Mouse (Mus musculus): ENCODE measurements around the gene Tmtc1.

The Tmtc1 gene

DNA sequence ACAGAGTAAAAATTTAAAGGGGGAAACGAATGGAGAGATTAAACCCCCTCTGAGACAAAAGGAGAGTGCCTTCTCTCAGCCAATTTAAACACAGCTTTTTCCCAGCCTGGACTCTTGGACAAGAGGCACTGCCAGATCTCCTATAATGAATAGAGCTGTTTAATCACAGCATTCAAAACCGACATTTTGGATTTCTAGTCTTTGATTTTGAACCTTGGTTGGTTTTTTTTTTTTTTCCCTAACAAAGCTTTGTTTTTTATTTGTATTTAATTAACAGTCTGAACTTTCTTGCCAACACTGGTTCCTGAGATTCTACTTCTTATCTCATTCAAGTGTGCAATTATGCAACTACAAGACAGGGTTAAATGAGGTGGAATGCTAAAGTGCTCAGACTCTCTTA is 133.2 kb downstream of the Tmtc1 start:
- DNase-seq (ENCODE audit: low spot score), result no peak

DNA sequence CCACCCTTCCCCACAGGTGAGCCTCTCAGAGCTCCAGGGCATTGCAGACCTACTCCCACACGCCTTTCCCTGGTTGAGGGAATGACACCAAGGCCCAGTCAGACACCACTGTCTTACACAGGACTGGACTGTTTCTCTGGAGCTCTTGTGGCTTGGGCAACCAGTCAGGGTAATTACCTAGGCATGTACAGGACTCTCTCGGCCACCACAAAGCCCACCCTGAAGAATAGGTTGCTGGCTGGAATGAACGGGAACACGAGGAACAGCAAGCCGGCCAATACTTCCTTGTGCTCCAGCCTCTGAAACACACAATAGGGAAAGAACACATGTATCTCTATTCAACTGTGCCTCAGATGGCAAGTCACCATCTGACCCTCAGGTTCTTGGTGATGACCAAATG is 138.4 kb downstream of the Tmtc1 start:
- DNase-seq (ENCODE audit: low spot score), result no peak

DNA sequence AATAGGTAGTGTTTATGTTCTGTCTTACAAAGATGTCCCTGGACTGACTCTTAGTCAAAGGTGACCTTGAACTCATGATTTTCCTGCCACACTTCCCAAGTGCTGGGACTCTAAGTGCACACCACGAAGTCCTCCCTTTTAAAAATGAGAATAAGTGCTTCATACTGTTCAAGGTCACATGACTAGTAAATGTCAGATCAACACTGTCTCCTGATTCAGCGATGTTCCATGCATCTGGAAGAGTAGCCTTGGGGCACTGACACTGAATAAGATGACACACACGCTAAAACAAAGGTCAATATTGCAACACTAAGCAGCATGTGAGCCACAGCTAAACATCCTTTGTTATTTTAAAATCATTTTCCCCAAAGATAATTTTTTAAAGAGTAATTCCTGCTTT is 139.0 kb downstream of the Tmtc1 start:
- no peak for DNase-seq (ENCODE audit: low spot score)

DNA sequence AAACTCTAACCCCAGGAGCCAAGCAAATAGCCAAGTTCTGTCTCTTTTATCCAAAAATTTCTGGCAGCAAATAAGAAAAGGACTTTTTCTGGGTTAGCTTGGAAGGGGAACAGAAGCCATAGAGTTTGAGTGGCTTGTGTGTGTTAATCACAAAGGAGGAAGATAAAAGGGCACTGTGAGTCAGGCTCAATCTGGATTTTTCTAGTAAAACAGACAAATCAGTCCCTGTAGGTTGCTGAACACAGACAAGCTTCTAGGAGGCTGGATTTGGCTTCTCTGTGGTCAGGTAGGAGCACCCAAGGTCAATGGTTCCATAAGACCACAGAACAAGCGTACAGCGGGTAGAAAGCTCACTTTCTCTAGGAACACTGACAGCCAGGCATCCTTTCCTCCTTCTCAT is 141.9 kb downstream of the Tmtc1 start:
- DNase-seq (ENCODE audit: low spot score), result no peak

DNA sequence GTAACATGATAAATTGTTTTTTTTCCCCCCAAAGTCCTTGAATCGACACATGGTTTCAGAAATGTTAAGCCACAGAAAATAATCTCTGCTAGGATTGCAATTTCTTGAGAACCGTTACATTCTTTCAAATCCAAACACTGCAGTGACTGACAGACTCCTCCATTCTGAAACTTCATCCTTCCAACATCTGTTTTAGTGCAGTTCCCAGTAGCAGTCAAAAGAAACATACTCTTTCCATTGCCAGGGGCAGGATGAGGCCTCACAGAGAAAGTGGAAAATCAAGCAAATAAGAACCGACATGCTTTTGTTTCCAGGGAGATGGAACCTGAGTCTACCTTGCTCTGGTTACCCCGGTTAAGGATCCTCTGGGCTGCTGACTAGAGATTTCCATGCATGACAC is 147.1 kb downstream of the Tmtc1 start:
- DNase-seq (ENCODE audit: low spot score), result no peak

DNA sequence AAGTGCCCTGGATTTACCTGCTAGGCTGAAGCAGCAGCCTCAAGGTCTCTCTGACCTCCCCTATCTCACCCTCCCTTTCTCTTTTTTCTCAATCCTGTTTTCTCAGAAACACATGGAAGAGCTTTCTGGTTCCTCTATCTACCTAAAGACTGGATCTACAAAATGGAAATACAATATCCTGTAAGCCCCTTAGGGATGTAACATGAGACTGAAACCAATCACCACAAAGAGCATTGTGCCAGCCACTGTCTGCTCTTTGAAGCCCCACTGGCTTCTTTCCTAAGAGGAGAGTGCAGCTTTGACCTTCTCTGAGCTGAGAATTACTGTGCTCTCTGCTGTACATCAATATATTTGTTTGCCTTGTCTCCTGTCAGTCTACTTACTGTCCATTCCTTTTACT is 147.8 kb downstream of the Tmtc1 start:
- DNase-seq (ENCODE audit: low spot score), result no peak

DNA sequence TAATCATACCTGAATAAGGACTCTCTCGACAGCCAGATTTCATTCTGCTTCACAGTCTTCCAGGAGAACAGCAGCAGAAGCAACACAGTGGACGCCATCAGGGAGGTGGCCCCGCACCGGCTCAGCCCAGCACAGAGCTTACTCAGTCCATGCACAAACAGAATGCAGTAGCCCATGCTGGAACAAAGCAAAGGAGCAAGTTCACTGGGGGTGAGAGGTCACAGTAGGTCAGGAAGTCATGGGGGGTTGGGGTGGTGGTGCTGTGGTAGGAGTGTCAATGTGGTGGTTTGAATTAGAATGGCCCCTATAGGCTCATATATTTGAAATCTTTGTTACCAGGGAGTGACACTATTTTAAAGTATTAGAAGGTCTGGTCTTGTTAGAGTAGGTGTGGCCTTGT is 149.7 kb downstream of the Tmtc1 start:
- no peak for DNase-seq (ENCODE audit: low spot score)

DNA sequence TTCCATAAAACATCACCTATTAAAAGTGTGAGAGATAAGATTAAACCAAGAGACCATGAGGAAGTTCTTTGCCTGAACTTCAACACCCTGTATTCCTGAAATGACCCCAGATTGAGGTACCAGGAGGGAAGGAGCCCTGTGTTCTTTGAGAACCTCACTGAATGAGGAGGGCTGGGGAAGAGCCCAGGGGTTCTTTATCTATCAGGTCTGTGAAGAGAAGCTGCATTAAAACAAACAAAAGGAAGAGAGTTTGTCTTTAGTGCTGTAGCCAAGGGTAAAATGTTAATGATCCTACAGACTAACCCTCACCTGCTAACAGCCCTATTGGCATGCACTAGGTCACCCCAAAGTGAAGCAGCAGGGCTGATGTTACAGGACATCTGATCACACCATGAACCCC is 153.3 kb downstream of the Tmtc1 start:
- no peak for DNase-seq (ENCODE audit: low spot score)

DNA sequence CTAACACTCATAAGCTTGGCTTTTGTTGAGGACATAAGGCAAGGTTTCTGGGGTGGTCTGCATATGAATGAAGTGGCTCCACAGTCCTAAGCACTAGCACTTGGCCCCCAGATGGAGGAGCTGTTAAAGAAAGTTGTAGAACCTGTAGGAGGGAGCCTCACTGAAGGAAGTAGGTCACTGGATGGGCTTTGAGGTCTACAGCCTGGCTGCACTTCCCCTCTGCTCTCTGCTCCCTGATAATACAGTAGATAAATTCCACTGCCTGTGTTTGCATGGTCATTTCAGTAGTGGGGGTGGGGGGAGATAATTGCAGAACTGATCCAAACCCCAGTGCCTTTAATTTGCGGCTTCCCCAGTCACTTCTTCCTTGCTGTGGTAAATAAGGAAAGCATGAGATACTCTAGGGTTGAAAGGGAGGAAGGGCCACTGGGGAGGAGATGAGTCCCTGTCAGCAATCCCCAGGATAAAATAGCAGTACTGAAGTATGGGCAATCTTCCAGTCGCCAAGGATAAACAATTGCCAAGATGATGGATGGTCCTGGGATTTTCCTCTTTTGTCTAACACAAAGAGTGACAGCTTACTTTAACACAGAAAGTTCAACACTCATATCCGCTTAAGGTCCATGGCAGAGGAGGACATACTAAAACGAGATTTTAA is 160.8 kb downstream of the Tmtc1 start:
- no peak for DNase-seq (ENCODE audit: low spot score)

DNA sequence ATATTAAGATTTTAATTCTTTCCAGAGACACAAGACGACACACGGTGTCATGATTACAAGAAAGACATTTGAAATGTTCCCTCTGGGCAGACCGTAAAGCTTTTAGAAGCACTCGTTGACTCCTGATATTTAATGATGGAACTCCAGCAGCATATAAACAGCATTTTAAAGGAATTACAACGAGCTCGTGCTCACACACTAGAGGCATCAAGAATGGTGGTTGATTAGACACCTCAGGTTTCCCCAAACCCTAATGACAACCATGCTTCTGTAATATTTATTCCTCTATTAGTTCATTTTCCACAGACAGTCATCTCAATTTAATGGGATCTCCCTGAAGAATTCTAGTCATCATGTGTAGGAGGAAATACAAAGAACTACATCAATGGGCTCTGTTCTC is 164.9 kb downstream of the Tmtc1 start:
- no peak for DNase-seq (ENCODE audit: low spot score)

DNA sequence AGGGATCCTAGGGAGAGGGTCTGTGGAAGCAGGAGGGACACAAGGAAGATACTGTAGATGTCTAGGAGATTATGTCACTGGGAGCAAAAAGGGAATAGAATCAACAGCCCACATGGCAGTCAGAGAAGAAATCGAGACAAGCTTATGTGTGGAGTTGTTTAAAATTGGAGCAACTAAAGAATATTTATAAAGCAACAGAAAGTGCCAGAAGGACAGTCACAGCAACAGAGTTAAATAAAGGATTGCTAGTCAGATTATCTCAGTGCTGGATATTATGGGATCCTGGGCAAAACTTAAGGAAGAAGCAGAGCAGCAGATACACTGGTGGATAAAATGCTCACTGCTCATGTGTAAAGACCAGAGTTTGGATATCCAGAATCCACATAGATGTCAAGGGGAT is 167.8 kb downstream of the Tmtc1 start:
- peak; percentile 15 for DNase-seq (ENCODE audit: low spot score)

DNA sequence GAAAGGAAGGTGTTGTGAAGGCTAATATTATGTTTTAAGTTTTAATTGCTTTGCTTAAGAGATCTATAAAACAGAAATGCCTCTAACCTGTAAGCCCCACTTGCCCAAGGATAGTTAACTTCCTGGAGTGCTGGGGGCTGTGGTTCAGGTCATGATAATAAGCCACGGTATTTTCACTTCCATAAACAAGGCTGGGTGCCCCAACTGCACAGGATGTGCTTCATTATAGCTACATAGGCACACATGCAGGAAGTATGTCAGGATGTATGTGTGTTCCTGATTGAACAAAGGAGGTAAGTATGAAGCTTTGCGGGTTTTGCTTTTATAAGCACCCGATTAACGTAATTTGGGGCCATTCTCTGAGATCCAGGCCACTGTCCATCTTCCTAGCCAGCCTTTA is 169.1 kb downstream of the Tmtc1 start:
- no peak for DNase-seq (ENCODE audit: low spot score)

DNA sequence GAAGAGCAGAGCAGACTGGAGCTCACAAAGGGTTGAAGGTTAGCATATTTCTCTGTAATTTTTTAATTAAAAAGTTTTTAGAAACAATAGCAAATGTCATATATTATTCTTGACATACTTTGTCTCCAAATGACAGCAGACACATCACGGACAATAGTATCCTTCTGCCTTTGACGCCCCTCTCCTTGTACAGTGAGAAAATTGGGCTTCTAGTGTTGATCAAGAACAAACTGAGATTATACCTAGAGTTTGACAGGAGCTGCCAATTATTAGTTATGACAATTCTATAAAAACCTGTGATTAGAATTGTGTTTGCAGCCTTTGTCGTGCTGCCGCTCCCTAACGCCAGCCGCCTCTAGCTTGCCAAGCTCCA is 183.5 kb downstream of the Tmtc1 start:
- DNase-seq (ENCODE audit: low spot score), result no peak

DNA sequence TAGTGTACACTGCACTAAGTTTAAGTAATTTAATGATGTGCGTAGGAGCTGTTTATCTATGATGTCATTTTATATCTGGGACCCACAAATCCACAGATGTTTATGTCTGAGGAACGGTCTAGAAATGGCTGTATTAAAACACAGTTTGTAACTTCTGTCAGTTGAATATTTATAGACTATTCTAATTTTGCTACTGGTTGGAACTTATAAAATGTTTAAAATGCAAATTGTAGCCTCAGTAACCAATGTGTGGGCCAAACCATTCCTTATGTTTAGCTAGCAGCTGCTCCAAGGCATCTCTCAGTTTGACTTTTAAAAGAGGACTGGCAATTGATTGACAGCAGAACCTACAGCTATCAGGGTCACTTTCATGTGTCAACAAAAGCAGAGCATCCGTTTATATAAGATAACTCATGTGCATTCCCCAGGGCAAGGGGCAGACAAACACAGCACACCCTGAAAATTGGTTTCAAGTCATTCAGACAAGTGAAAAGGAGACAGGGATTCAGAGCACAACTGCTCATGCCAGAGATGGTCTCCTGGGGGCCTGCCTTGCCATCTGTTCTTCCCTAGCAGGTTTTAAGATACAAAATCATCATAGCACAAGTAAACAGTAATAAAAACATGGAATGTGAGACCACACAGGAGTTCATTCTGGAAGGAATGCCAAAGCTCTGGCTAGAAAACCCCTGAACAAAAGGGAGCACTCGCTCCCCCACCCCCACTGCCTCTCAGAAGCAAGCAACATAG is 184.0 kb downstream of the Tmtc1 start:
- DNase-seq (ENCODE audit: low spot score), result no peak

DNA sequence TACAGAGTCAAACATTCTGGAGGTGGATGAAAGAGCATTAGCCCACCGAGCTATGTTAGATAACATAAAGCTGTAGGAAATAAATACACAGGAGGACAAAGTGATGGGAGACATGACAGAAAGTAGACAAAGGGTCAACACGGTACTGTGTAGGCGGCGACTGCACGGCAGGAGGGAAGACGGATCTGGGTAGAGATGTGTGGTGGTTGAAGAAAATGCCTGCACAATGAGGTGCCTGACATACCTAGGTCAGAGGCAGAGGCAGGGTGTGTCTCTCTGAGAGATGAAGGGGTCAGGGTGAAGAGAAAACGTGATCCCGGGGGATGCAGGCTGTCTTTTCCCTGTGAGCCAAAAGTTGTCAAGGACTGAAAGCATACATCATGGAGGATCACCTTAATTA is 185.1 kb downstream of the Tmtc1 start:
- DNase-seq (ENCODE audit: low spot score), result no peak

DNA sequence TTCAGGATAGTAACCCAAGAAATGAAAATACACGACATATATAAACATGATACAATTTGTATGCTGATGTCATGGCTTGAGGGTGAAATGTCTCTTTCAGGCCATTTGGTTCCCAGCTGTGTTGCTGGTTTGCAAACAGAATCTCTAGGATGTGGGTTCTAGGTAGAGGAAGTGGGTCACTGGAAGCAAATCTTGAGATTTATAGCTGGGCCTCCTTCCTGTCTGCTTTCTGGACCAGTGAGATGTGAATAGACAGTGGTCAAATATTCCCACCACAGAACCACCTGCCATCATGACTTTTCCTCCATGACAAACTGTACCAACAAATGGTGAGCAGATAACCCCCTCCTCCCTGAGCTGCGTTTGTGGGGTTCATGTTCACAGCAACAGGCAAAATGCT is 186.4 kb downstream of the Tmtc1 start:
- no peak for DNase-seq (ENCODE audit: low spot score)

DNA sequence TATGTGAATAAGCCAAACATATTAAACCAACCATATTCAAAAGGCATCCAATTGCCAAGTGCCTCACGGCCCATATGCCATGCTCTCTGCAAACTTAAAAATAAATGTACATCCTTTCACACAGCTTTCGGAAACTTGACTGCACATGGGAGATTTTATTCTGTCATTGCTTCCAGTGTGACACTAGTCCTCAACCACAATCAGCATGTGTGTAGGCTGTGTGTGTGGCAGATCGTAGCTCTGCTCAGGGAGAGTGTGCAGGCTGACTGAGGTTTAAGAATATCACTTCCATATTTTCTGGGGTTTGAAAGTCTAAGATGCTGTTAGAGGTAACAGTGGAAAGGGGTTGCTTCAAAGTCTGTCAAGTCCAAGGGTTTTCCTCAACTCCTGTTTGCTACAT is 188.1 kb downstream of the Tmtc1 start:
- DNase-seq (ENCODE audit: low spot score), result peak; percentile 23

DNA sequence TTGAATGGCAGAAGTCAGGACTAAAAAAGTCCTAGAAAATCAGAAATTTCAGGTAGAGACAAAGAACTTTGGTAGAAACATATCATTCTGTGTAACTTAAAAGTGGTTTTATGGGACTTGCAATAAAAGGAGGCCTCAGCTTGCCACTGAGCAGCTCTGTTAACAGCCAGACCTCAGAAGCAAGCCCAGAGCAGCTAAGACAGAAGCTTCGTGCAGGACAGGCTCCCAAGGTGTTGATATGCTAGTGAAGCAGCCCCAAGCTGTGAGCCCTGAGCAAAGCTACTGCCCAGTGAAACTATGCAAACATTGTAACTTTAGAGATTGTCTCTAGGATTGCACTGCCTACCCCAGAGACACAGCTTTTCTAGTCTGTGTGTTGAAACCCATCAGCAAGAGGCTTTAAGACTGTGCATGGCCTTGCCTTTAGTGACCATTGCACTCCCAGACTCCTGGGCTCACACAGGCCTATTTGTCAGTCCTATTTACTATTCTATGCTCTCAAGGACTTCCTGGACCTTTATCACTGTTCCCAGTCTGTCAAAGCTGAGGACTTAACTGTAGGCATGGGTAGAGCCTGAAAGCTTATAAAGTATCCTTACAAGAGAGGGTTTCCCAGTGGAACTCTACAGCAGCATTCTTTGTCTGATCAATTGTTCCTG is 188.7 kb downstream of the Tmtc1 start:
- no peak for DNase-seq (ENCODE audit: low spot score)

DNA sequence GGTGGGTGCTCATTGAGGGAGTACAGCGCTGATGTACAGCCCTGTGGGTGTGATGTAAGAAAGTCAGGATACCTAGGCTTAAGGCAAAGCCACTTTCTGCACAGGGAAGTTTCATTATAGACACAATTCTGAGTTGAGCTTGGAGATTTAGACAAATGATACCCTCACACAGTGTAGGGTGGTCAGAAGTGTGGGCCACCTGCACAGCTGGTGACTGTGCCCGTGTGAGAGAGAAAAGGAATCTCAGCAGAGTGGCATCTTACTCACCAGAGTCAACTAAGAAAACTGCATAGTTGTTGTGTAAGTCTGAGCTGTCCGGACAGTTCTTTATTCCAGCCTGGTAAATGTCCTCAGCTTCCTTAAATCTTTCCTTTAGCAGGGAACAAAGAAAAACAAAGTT is 195.0 kb downstream of the Tmtc1 start:
- no peak for DNase-seq (ENCODE audit: low spot score)

DNA sequence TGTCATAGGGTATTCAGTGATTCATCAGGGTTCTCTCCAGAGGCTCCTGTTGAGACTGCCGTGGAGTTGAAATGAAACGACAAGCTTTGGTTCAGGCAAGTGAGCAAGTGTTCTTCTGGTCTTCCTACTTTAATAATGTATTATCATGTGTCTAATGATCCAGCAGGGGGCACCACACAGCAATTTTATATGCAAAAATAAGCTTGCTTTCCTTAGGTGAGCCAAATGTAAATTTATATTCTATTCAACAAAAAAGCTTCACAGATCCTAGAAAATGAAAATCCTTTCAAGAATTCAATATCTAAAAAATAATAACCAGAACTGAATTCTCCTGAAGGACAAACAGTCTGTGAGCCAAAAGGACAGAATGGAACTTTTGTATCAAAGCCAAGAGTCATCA is 195.6 kb downstream of the Tmtc1 start:
- peak; percentile 37 for DNase-seq (ENCODE audit: low spot score)

DNA sequence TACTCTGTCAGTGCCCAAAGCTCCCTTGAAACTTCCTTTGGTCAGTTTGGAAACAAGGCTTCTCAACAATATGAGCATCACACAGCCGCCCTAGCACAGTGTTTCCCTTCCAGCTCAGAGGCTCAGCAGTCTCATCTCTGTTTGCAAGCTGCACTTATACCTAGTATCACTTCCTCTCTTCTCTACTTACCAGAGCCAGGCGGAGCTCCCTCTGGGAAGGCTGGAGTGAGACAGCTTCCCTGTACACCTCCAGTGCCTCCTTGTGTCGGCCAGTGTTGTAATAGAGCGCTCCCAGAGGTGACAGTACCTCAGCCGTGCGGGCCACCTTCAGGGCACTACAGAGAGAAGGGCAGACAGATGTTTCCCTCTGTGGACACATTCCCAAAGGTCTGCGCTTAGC is 197.6 kb downstream of the Tmtc1 start:
- no peak for DNase-seq (ENCODE audit: low spot score)

DNA sequence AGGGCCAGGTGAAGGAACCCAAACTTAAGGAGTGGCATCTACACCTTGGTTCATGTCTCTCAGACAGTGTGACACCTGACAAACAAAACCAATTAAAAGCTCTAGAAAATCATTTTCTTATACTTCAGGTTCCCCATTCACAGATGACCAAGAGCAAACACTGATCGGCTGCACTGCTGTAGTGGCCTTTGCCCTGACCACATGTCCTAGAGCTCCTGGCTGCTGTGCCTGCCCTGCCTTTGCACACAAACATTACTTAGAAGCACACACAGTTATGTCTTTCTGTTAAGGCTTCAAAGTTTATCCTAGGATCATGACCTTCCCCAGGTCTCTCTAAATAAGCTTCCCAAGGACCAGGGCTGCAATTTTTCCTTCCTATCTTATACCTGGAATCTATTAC is 199.4 kb downstream of the Tmtc1 start:
- no peak for DNase-seq (ENCODE audit: low spot score)

DNA sequence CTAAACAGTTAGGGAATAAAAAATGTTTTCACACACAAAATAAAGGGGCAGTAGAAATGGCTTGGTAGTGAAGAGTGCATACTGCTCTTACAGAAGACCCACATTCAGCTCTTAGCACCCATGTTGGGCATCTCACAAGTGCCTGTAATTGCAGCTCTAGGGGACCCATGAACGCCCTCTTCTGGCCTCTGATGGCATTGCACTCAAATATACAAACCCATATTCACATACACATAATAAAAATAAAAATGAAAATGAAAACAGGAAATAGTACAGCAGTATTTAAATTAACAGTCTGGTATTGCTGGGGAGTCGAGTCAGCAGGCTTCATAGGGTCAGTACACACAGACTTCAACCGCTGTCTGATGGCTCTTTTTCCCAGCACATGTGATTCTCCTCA is 201.9 kb downstream of the Tmtc1 start:
- DNase-seq (ENCODE audit: low spot score), result no peak

DNA sequence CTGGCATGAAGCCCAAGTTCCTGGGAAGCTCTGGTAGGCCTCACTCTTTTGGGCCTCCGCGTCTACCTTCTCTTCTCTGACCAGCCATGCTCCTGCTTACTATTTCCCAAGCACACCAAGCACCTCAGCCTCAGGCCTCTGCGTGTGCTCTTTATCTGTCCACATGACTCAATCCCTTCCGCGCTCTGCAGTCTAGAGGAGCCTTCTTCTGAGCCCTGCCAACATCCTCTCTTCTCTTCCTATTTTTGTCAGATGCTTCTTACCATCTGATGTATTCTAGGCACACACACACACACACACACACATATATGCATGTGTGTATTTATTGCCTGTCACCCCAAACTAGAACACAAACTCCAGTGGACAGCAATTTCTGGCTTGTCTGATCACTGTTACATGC is 202.5 kb downstream of the Tmtc1 start:
- DNase-seq (ENCODE audit: low spot score), result no peak
